Mouse (Mus musculus) megakaryocyte-erythroid progenitor cell, adult 5 weeks (primary cell): ENCODE measurements around the gene Dusp12. TPM values are rescaled to one million over a fixed set of nuclear protein-coding genes. Genes with fewer than 3 reads are reported as not detected.

Source experiments
- polyA plus RNA-seq: library from polyadenylated mRNA; stranded (reverse); fragments of >175 nt; gene quantifications from 2 replicates; pipeline ENCODE4 v1.2.3, GENCODE M21; 2012

Gene Dusp12
- 12.0 and 12.5 TPM in 2 replicates for polyA plus RNA-seq

GRCm38 (mm10) chr1:170884978-170885561, at the start of gene Dusp12, which contains the start of gene Gm26620:
TSS of gene Dusp12 (minus strand) at chr1:170885540.
TSS of gene Gm26620 (plus strand) at chr1:170885065.

GRCm38 (mm10) chr1:170927378-170927777, 42.0 kb upstream of the Dusp12 start, which contains the start of gene Fcrla:
TSS of gene Fcrla (minus strand) at chr1:170927583.

GRCm38 (mm10) chr1:170912891-170913615, 27.7 kb upstream of the Dusp12 start, which contains the start of gene Fcrlb:
TSS of gene Fcrlb (minus strand) at chr1:170912941.

GRCm38 (mm10) chr1:170867691-170868105, 17.6 kb downstream of the Dusp12 start, which contains the start of gene Atf6:
TSS of gene Atf6 (minus strand) at chr1:170867771.

Other genes with a start within 250 kb of the Dusp12 start
- 1.8 and 1.9 TPM in 2 replicates for gene Olfml2b, start 241.0 kb downstream of the Dusp12 start, polyA plus RNA-seq
- 1.5 and 2.0 TPM in 2 replicates for gene Atf6, start 17.8 kb downstream of the Dusp12 start, polyA plus RNA-seq
- gene Gm26620, start 475 bp downstream of the Dusp12 start, polyA plus RNA-seq: 0.95 and 0.97 TPM in 2 replicates
- 0.30 and 0.36 TPM in 2 replicates for gene Fcrlb, start 27.4 kb upstream of the Dusp12 start, polyA plus RNA-seq
- gene Fcrla, start 42.0 kb upstream of the Dusp12 start, polyA plus RNA-seq: 0.15 and 1.3 TPM in 2 replicates
- 11.3 and 16.6 TPM in 2 replicates for gene Fcgr2b, start 91.0 kb upstream of the Dusp12 start, polyA plus RNA-seq
- 0.17 and 0.83 TPM in 2 replicates for gene Fcgr4, start 133.4 kb upstream of the Dusp12 start, polyA plus RNA-seq
- gene Fcgr3, start 179.4 kb upstream of the Dusp12 start, polyA plus RNA-seq: 8.9 and 21.9 TPM in 2 replicates
- 1.6 and 2.2 TPM in 2 replicates for gene Cfap126, start 228.4 kb upstream of the Dusp12 start, polyA plus RNA-seq